Mouse (Mus musculus): ENCODE measurements around the gene Polr2b. TPM values are rescaled to one million over a fixed set of nuclear protein-coding genes. Genes with fewer than 3 reads are reported as not detected.

The Polr2b gene
- polyA plus RNA-seq, 1 experiment from 2014 or later, result 20.3 TPM

DNA sequence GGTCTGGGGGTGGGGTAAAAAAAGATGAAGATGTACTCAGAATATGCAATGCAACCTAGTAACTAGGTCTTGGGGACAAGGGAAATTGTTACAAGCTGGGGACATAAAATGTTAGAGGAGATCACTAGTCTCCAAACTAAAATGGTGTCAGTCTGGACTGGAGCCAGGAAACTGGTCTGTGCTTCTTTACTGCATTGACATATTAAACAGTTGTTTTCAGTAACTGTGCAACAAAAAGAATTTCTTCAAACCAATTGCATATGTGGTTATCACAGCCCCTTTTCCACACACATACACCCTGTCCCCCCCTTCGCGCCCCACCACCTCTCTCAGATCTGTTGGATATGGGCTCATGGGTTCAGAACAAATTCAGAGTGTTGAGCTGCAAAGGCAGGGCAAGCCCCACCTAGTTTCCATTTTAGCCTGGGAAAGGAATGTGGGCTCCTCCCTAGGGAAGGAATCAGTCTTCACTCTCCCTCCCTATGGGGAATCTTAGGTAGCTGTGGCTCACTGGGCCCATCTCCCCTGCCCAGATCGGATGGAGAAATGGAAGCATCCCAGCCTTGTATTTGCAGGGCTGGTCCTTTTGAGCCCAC, 54.6 kb downstream of the Polr2b start:
- Histone ChIP-seq H3K27me3 (replicated peaks; ENCODE audit: control insufficient read depth, insufficient read depth, low read length) (no peaks in the 10 kb centered on the region), H3K4me2 (replicated peaks; ENCODE audit: low read depth) (no peak overlapping the region), H3K27ac (ENCODE audit: low read depth, low read length) (no peak overlapping the region), H3K9me3 (ENCODE audit: control insufficient read depth) (no peaks in the 10 kb centered on the region), H3K4me1 (replicated peaks; ENCODE audit: control insufficient read depth, insufficient read depth, low read length) (no peaks in the 10 kb centered on the region), H3K9ac (ENCODE audit: low read depth, low read length) (no peak overlapping the region), H3K4me3 (ENCODE audit: low read depth, low read length) (no peak overlapping the region), H3K36me3 (ENCODE audit: control insufficient read depth, insufficient read depth) (no peaks in the 10 kb centered on the region)
- no peak for TF ChIP-seq CTCF (IDR thresholded peaks at IDR 0.05; ENCODE audit: low read depth)
- no peak for ATAC-seq
- 91% methylated on average over 3 of the region's 3 CpGs for WGBS

- ATAC-seq, result no peak
Measured at GRCm38 (mm10) chr5:77366313-77366712, 56.4 kb downstream of the Polr2b start.

DNA sequence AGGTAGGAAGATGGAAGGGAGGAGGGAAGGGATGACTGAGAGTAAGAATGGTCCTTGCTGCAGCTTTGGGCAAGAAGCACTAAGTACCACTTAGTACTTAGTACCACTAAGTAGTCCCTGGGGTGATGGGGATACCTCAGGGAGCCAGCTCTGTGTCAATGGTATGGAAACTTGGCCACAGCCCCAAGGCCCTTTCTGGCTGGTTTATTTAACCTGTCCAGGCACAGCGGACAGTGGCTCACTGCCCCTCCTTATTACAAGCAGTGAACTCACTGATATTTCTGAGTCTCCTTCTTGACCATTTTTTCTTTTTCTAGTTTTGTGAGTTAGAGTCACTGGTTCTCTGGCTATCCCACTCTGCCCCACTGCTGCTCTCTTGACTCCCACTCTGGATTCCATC, 57.2 kb downstream of the Polr2b start:
- 71% methylated on average over 1 of the region's 1 CpGs for WGBS
- no peak overlapping the region for H3K4me2 ChIP-seq (replicated peaks; ENCODE audit: low read depth)
- no peak for TF ChIP-seq CTCF (IDR thresholded peaks at IDR 0.05; ENCODE audit: low read depth)
- no peaks in the 10 kb centered on the region for H3K9me3 ChIP-seq (ENCODE audit: control insufficient read depth)
- H3K4me3 ChIP-seq (ENCODE audit: low read depth, low read length), result no peak overlapping the region
- H3K27me3 ChIP-seq (replicated peaks; ENCODE audit: control insufficient read depth, insufficient read depth, low read length), result no peaks in the 10 kb centered on the region
- H3K36me3 ChIP-seq (ENCODE audit: control insufficient read depth, insufficient read depth), result no peaks in the 10 kb centered on the region
- no peak overlapping the region for H3K9ac ChIP-seq (ENCODE audit: low read depth, low read length)
- no peaks in the 10 kb centered on the region for H3K4me1 ChIP-seq (replicated peaks; ENCODE audit: control insufficient read depth, insufficient read depth, low read length)
- ATAC-seq, result no peak
- H3K27ac ChIP-seq (ENCODE audit: low read depth, low read length), result peak overlapping the region; percentile 2; the same call in 1 of the 2 replicates

More at GRCm38 (mm10) chr5:77366313-77366712, 56.4 kb downstream of the Polr2b start:
- Histone ChIP-seq H3K4me2 (replicated peaks; ENCODE audit: low read depth) (no peak overlapping the region), H3K9me3 (ENCODE audit: control insufficient read depth) (no peaks in the 10 kb centered on the region), H3K4me3 (ENCODE audit: low read depth, low read length) (no peak overlapping the region), H3K27ac (ENCODE audit: low read depth, low read length) (no peak overlapping the region), H3K4me1 (replicated peaks; ENCODE audit: control insufficient read depth, insufficient read depth, low read length) (no peaks in the 10 kb centered on the region), H3K36me3 (ENCODE audit: control insufficient read depth, insufficient read depth) (no peaks in the 10 kb centered on the region), H3K9ac (ENCODE audit: low read depth, low read length) (no peak overlapping the region), H3K27me3 (replicated peaks; ENCODE audit: control insufficient read depth, insufficient read depth, low read length) (no peaks in the 10 kb centered on the region)
- WGBS, result 87% methylated on average over 8 of the region's 8 CpGs
- TF ChIP-seq CTCF (IDR thresholded peaks at IDR 0.05; ENCODE audit: low read depth), result no peak

- H3K27me3 ChIP-seq (replicated peaks; ENCODE audit: control insufficient read depth, insufficient read depth, low read length), result no peaks in the 10 kb centered on the region
- no peak for ATAC-seq
- WGBS, result 53% methylated on average over 12 of the region's 12 CpGs
- no peak overlapping the region for H3K9ac ChIP-seq (ENCODE audit: low read depth, low read length)
- no peaks in the 10 kb centered on the region for H3K4me1 ChIP-seq (replicated peaks; ENCODE audit: control insufficient read depth, insufficient read depth, low read length)
- no peak overlapping the region for H3K4me3 ChIP-seq (ENCODE audit: low read depth, low read length)
- peak overlapping the region; percentile 2 for H3K27ac ChIP-seq (ENCODE audit: low read depth, low read length)
- no peaks in the 10 kb centered on the region for H3K36me3 ChIP-seq (ENCODE audit: control insufficient read depth, insufficient read depth)
- no peak for TF ChIP-seq CTCF (IDR thresholded peaks at IDR 0.05; ENCODE audit: low read depth)
- no peaks in the 10 kb centered on the region for H3K9me3 ChIP-seq (ENCODE audit: control insufficient read depth)
- H3K4me2 ChIP-seq (replicated peaks; ENCODE audit: low read depth), result no peak overlapping the region
Measured at GRCm38 (mm10) chr5:77367682-77368081, 57.7 kb downstream of the Polr2b start.

DNA sequence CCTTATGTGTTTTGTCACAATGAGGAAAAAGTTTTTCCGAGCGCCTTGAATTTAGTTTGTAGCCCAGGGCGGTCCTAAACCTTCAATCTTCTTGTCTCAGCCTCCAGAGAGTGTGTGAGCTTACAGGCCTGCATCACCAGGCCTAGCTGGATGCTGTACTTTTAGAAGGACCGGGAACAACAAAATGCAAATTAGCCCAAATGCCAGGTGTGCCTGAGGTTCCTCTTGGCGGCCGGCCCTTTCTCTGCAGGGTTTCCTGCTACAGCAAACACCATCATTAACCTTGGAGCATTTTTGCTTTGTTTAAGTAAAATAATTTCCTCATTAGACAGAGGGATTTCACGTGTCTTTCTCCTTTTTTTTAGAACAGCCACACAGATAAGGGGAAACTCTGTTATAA, 58.2 kb downstream of the Polr2b start:
- H3K4me1 ChIP-seq (replicated peaks; ENCODE audit: control insufficient read depth, insufficient read depth, low read length), result no peaks in the 10 kb centered on the region

DNA sequence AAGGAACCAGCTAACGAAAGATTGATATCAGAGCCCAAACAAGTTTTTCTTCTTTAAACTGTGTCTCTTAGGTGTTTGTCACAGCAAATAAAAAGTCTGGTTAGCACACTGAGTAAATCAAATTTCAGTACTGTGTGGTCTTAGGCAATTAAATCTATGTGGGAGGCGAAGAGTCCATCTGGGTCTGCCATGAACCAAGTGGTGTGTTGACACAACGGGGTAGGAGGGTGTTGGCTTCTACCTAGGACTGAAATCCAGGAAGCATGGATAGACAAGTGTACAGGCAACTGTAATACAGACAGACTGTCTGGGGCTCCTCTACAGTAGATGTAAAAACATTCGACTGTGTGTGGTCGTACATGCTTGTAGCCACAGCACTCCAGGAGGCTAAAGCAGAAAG, 59.4 kb downstream of the Polr2b start:
- no peak overlapping the region for H3K4me3 ChIP-seq (ENCODE audit: low read depth, low read length)
- no peaks in the 10 kb centered on the region for H3K27me3 ChIP-seq (replicated peaks; ENCODE audit: control insufficient read depth, insufficient read depth, low read length)
- no peaks in the 10 kb centered on the region; the same call in 1 of the 2 replicates for H3K36me3 ChIP-seq (ENCODE audit: control insufficient read depth, insufficient read depth)
- H3K9ac ChIP-seq (ENCODE audit: low read depth, low read length), result no peak overlapping the region
- H3K9me3 ChIP-seq (ENCODE audit: control insufficient read depth), result no peaks in the 10 kb centered on the region
- ATAC-seq, result no peak
- 55% methylated on average over 5 of the region's 5 CpGs for WGBS
- H3K27ac ChIP-seq (ENCODE audit: low read depth, low read length), result no peak overlapping the region
- TF ChIP-seq CTCF (IDR thresholded peaks at IDR 0.05; ENCODE audit: low read depth), result no peak
- no peak overlapping the region for H3K4me2 ChIP-seq (replicated peaks; ENCODE audit: low read depth)
- H3K4me1 ChIP-seq (replicated peaks; ENCODE audit: control insufficient read depth, insufficient read depth, low read length), result no peaks in the 10 kb centered on the region

More for the DNA sequence above, 58.2 kb downstream of the Polr2b start:
- no peak for ATAC-seq
- H3K27ac ChIP-seq (ENCODE audit: low read depth, low read length), result no peak overlapping the region
- no peaks in the 10 kb centered on the region for H3K9me3 ChIP-seq (ENCODE audit: control insufficient read depth)
- no peaks in the 10 kb centered on the region for H3K36me3 ChIP-seq (ENCODE audit: control insufficient read depth, insufficient read depth)
- no peak for TF ChIP-seq CTCF (IDR thresholded peaks at IDR 0.05; ENCODE audit: low read depth)
- whole genome bisulfite sequencing, result 56% methylated on average over 7 of the region's 7 CpGs
- H3K4me2 ChIP-seq (replicated peaks; ENCODE audit: low read depth), result no peak overlapping the region
- H3K9ac ChIP-seq (ENCODE audit: low read depth, low read length), result no peak overlapping the region
- H3K4me3 ChIP-seq (ENCODE audit: low read depth, low read length), result no peak overlapping the region
- H3K27me3 ChIP-seq (replicated peaks; ENCODE audit: control insufficient read depth, insufficient read depth, low read length), result no peaks in the 10 kb centered on the region

All from intestine, postnatal 0 days (tissue).